Mouse (Mus musculus): ENCODE data around the gene Tigd2. TPM values are rescaled to one million over a fixed set of nuclear protein-coding genes. Genes with fewer than 3 reads are reported as not detected.

Tigd2 gene
- polyA plus RNA-seq, 1 experiment: 6.1 TPM

DNA sequence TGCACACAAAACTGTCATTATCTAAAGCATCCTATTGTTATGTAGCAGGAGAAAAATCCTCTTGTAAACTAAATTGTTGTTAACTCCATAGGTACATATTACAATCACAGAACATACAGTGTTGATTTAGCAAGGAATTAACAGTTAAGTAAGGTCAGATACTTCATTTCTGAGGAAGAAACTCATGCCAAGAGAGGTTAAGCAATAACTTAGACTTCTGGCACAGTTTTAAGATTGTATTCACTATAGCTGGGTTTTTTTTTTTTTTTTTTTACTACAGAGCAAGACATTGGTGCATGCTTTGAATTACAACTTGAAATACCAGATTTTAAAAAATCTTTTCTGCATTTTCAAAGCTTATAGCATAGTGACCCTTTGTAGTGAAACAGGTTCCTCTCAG lies 24.5 kb downstream of the Tigd2 start:
- Histone ChIP-seq H3K27ac (ENCODE audit: control insufficient read depth, insufficient read depth, low read length) (no peak overlapping the region), H3K27me3 (ENCODE audit: control insufficient read depth, insufficient read depth, low read length) (no peaks in the 10 kb centered on the region), H3K4me1 (replicated peaks; ENCODE audit: control insufficient read depth, insufficient read depth, low read length) (no peaks in the 10 kb centered on the region), H3K36me3 (ENCODE audit: control insufficient read depth, insufficient read depth, low read length) (no peaks in the 10 kb centered on the region), H3K4me3 (ENCODE audit: control insufficient read depth, insufficient read depth, low read length) (no peak overlapping the region)
- TF ChIP-seq CTCF (IDR thresholded peaks at IDR 0.05; ENCODE audit: borderline replicate concordance, control insufficient read depth, extremely low read depth, insufficient read depth, low read length, poor library complexity) (no peak), POLR2A (IDR thresholded peaks at IDR 0.05; ENCODE audit: control insufficient read depth, extremely low read depth, insufficient read depth, low read length, poor library complexity) (no peak)
- DNase-seq: no peak

- no peaks in the 10 kb centered on the region for H3K36me3 ChIP-seq (ENCODE audit: control insufficient read depth, insufficient read depth, low read length)
- no peaks in the 10 kb centered on the region for H3K27me3 ChIP-seq (ENCODE audit: control insufficient read depth, insufficient read depth, low read length)
- no peak for DNase-seq
- no peak overlapping the region for H3K27ac ChIP-seq (ENCODE audit: control insufficient read depth, insufficient read depth, low read length)
- H3K4me3 ChIP-seq (ENCODE audit: control insufficient read depth, insufficient read depth, low read length): no peak overlapping the region
- H3K4me1 ChIP-seq (replicated peaks; ENCODE audit: control insufficient read depth, insufficient read depth, low read length): no peaks in the 10 kb centered on the region
- TF ChIP-seq CTCF (IDR thresholded peaks at IDR 0.05; ENCODE audit: borderline replicate concordance, control insufficient read depth, extremely low read depth, insufficient read depth, low read length, poor library complexity): no peak
- no peak for TF ChIP-seq POLR2A (IDR thresholded peaks at IDR 0.05; ENCODE audit: control insufficient read depth, extremely low read depth, insufficient read depth, low read length, poor library complexity)
Measured at GRCm38 (mm10) chr6:59233651-59234050, 25.0 kb downstream of the Tigd2 start.

DNA sequence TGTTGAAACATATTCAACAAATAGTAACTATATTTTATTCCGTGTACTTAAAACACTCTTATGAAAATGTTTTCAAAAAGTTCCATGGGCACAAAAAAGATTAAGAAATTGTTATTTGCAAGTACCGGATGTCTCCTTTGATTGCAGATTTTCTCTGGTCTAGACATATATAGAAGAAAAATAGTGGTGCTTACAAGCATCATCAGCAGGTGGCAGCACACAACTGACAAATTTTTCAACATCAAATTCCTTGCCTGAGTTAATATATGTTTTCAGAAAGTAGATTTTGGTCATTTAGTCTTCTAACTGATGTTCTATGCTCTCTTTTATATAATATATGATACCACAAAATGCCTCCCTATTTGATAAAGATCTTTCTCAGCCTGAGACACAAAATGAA lies 41.0 kb downstream of the Tigd2 start:
- 19% methylated on average over 2 of the region's 2 CpGs for WGBS
- Histone ChIP-seq H3K27ac (ENCODE audit: control insufficient read depth, insufficient read depth, low read length) (no peak overlapping the region), H3K4me1 (replicated peaks; ENCODE audit: control insufficient read depth, insufficient read depth, low read length) (no peaks in the 10 kb centered on the region), H3K4me3 (ENCODE audit: control insufficient read depth, insufficient read depth, low read length) (no peak overlapping the region), H3K27me3 (ENCODE audit: control insufficient read depth, insufficient read depth, low read length) (no peaks in the 10 kb centered on the region), H3K36me3 (ENCODE audit: control insufficient read depth, insufficient read depth, low read length) (no peaks in the 10 kb centered on the region)
- DNase-seq: peak; percentile 45
- TF ChIP-seq POLR2A (IDR thresholded peaks at IDR 0.05; ENCODE audit: control insufficient read depth, extremely low read depth, insufficient read depth, low read length, poor library complexity) (no peak), CTCF (IDR thresholded peaks at IDR 0.05; ENCODE audit: borderline replicate concordance, control insufficient read depth, extremely low read depth, insufficient read depth, low read length, poor library complexity) (no peak)

GRCm38 (mm10) chr6:59250536-59250935 lies 41.9 kb downstream of the Tigd2 start:
- H3K36me3 ChIP-seq (ENCODE audit: control insufficient read depth, insufficient read depth, low read length): no peaks in the 10 kb centered on the region
- TF ChIP-seq CTCF (IDR thresholded peaks at IDR 0.05; ENCODE audit: borderline replicate concordance, control insufficient read depth, extremely low read depth, insufficient read depth, low read length, poor library complexity): no peak
- no peak for TF ChIP-seq POLR2A (IDR thresholded peaks at IDR 0.05; ENCODE audit: control insufficient read depth, extremely low read depth, insufficient read depth, low read length, poor library complexity)
- no peak overlapping the region for H3K27ac ChIP-seq (ENCODE audit: control insufficient read depth, insufficient read depth, low read length)
- H3K4me1 ChIP-seq (replicated peaks; ENCODE audit: control insufficient read depth, insufficient read depth, low read length): no peaks in the 10 kb centered on the region
- H3K4me3 ChIP-seq (ENCODE audit: control insufficient read depth, insufficient read depth, low read length): no peak overlapping the region
- no peaks in the 10 kb centered on the region for H3K27me3 ChIP-seq (ENCODE audit: control insufficient read depth, insufficient read depth, low read length)
- DNase-seq: no peak

- no peak for DNase-seq
- 90% methylated on average over 1 of the region's 1 CpGs for WGBS
- no peaks in the 10 kb centered on the region for H3K4me1 ChIP-seq (replicated peaks; ENCODE audit: control insufficient read depth, insufficient read depth, low read length)
- TF ChIP-seq POLR2A (IDR thresholded peaks at IDR 0.05; ENCODE audit: control insufficient read depth, extremely low read depth, insufficient read depth, low read length, poor library complexity) (no peak), CTCF (IDR thresholded peaks at IDR 0.05; ENCODE audit: borderline replicate concordance, control insufficient read depth, extremely low read depth, insufficient read depth, low read length, poor library complexity) (no peak)
- no peaks in the 10 kb centered on the region for H3K36me3 ChIP-seq (ENCODE audit: control insufficient read depth, insufficient read depth, low read length)
- H3K27ac ChIP-seq (ENCODE audit: control insufficient read depth, insufficient read depth, low read length): no peak overlapping the region
- H3K4me3 ChIP-seq (ENCODE audit: control insufficient read depth, insufficient read depth, low read length): no peak overlapping the region
- H3K27me3 ChIP-seq (ENCODE audit: control insufficient read depth, insufficient read depth, low read length): no peaks in the 10 kb centered on the region
Measured at GRCm38 (mm10) chr6:59255909-59256308, 47.2 kb downstream of the Tigd2 start.

Other genes starting within 250 kb of the Tigd2 start
- gene Fam13a, start 184.3 kb upstream of the Tigd2 start, polyA plus RNA-seq (2012; rRNA removed): 2.3 and 2.6 TPM in 2 replicates
- 0.73 and 1.1 TPM in 2 replicates for gene Gprin3, start 217.4 kb downstream of the Tigd2 start, polyA plus RNA-seq (2012; rRNA removed)

Measured in thymus, adult 2 months (tissue).